ENCODE assay signal across 9 mouse cellular contexts in the genomic region with DNA sequence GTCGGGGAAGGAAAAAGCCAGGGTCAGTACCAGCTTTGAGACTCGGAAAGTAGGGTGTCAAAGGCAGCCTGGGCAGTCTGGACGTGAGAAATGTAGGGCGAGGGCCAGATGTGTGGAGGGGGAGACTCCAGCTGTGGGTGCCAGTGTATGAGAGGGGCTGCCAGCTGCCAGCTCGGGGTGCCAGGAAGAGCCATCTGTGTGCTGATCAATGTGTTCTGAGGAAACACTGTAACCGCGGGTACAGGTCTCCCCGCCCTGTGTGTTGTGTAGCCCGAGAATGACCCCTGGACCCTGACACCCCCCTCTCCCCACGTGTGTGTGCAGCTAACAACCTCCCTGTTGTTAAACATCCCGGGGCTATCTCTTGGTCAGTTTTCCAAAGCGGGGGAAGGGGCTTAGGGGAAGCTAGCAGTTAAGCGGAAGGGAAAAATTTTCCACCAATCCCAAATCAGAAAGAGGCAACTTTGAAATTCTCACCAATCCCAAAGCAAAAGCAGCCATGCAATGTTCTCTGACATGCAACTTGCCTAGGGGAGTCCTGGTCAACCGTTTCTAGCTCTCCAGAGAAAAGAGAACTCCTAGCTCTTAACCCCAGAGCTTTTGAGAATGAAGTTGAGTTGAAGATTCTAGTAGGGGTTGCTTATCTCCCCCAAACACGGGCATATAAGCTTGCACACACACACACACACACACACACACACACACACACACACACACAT. TPM values are rescaled to one million over a fixed set of nuclear protein-coding genes. Genes with fewer than 3 reads are reported as not detected.
DNase-seq lines count a peak whose midpoint lies in the region; ATAC-seq and TF ChIP-seq lines count a peak whose summit lies in the region.
"Had no signal": no experiment of that assay in that cellular context is flagged by ENCODE, and none has a peak within 500 bp of the region (broad histone marks: within the 10 kb centered on the region; RNA-seq: fewer than 3 reads in every experiment).

No protein-coding gene starts in this region.

- 4% methylated on average over 15 of the region's 15 CpGs for WGBS in embryonic facial prominence, embryonic 12.5 days
- 7% methylated on average over 15 of the region's 15 CpGs for WGBS in intestine, postnatal 0 days
- 6% methylated on average over 15 of the region's 15 CpGs for WGBS in small intestine, adult 2 months

- no peak for TF ChIP-seq CTCF in gastrocnemius, adult 2 months (IDR thresholded peaks at IDR 0.05)
- no peak for TF ChIP-seq CTCF in intestine, postnatal 0 days (IDR thresholded peaks at IDR 0.05; ENCODE audit: low read depth)
- no peak for TF ChIP-seq CTCF in small intestine, adult 2 months (IDR thresholded peaks at IDR 0.05; ENCODE audit: extremely low read depth, insufficient read length, insufficient replicate concordance, low read depth, low read length)

- H3K9me3 ChIP-seq in embryonic facial prominence, embryonic 12.5 days, result no peaks in the 10 kb centered on the region
- H3K9me3 ChIP-seq in intestine, postnatal 0 days (ENCODE audit: control insufficient read depth), result no peaks in the 10 kb centered on the region

- intact Hi-C loops in gastrocnemius, adult 2 months (cut with DNase I), result loop anchor here (2.0 kb wide), 1 partner anchor 83 kb away; no protein-coding TSS in a partner anchor
- intact Hi-C loops in left cerebral cortex, postnatal 10 days (cut with DNase I), result no loop called here

- TF ChIP-seq POLR2A in small intestine, adult 2 months (IDR thresholded peaks at IDR 0.05; ENCODE audit: low read depth, low read length), result no peak

- ATAC-seq in CD4-positive, CD25-positive, alpha-beta regulatory T cell, adult 4 months, result peak; percentile 30
- ATAC-seq in embryonic facial prominence, embryonic 12.5 days (ENCODE audit: insufficient number of reproducible peaks, insufficient read depth, low FRiP score, low TSS enrichment), result peak; percentile 45; the same call in 1 of the 2 replicates
- ATAC-seq in intestine, postnatal 0 days, result peak; percentile 46

- DNase-seq in gastrocnemius, adult 2 months, result no peak
- no peak for DNase-seq in gastrocnemius, adult 18-20 months (ENCODE audit: low spot score)
- no peak for DNase-seq in left cerebral cortex, postnatal 10 days (ENCODE audit: extremely low spot score in 1 of 2, low spot score in 2 of 2)
- DNase-seq in cerebellum, adult 8-10 months, result no peak

- H3K4me2 ChIP-seq in embryonic facial prominence, embryonic 12.5 days (replicated peaks), result peak overlapping the region; percentile 87
- peak overlapping the region; percentile 85 for H3K4me2 ChIP-seq in intestine, postnatal 0 days (replicated peaks; ENCODE audit: low read depth)

- peak overlapping the region; percentile 76 for H3K4me3 ChIP-seq in gastrocnemius, adult 2 months
- H3K4me3 ChIP-seq in embryonic facial prominence, embryonic 12.5 days, result peak overlapping the region; percentile 49
- H3K4me3 ChIP-seq in intestine, postnatal 0 days (ENCODE audit: low read depth, low read length), result peak overlapping the region; percentile 41
- peak overlapping the region; percentile 56 for H3K4me3 ChIP-seq in small intestine, adult 2 months (ENCODE audit: low read depth, low read length)

- H3K9ac ChIP-seq in embryonic facial prominence, embryonic 12.5 days, result peak overlapping the region; percentile 52
- no peak overlapping the region for H3K9ac ChIP-seq in intestine, postnatal 0 days (ENCODE audit: low read depth, low read length)

- H3K36me3 ChIP-seq in embryonic facial prominence, embryonic 12.5 days, result no peaks in the 10 kb centered on the region
- no peaks in the 10 kb centered on the region for H3K36me3 ChIP-seq in intestine, postnatal 0 days (ENCODE audit: control insufficient read depth, insufficient read depth)
- no peaks in the 10 kb centered on the region for H3K36me3 ChIP-seq in small intestine, adult 2 months (ENCODE audit: control insufficient read depth, insufficient read depth, low read length)

- H3K27me3 ChIP-seq in embryonic facial prominence, embryonic 12.5 days, result no peaks in the 10 kb centered on the region
- no peaks in the 10 kb centered on the region for H3K27me3 ChIP-seq in intestine, postnatal 0 days (replicated peaks; ENCODE audit: control insufficient read depth, insufficient read depth, low read length)
- H3K27me3 ChIP-seq in small intestine, adult 2 months (ENCODE audit: control insufficient read depth, insufficient read depth, low read length), result no peaks in the 10 kb centered on the region

- peak overlapping the region; percentile 97 for H3K27ac ChIP-seq in gastrocnemius, adult 2 months
- H3K27ac ChIP-seq in embryonic facial prominence, embryonic 12.5 days, result no peak overlapping the region
- H3K27ac ChIP-seq in intestine, postnatal 0 days (ENCODE audit: low read depth, low read length), result no peak overlapping the region
- H3K27ac ChIP-seq in small intestine, adult 2 months (ENCODE audit: insufficient read depth, low read depth, low read length), result no peak overlapping the region
- H3K27ac ChIP-seq: macrophage had no signal

- peaks cover 26% of the 10 kb centered on the region for H3K4me1 ChIP-seq in embryonic facial prominence, embryonic 12.5 days
- no peaks in the 10 kb centered on the region for H3K4me1 ChIP-seq in intestine, postnatal 0 days (replicated peaks; ENCODE audit: control insufficient read depth, insufficient read depth, low read length)
- peaks cover 3% of the 10 kb centered on the region; the same call in 1 of the 2 replicates for H3K4me1 ChIP-seq in small intestine, adult 2 months (ENCODE audit: control insufficient read depth, insufficient read depth, insufficient read length, low read length)

RNA-seq across cellular contexts. Expression of a gene that starts 0.6 kb away (rescaled TPM):
- 100 to 1,000 TPM; 223 to 228 TPM for total RNA-seq in gastrocnemius, adult 2 months (2021)
- 100 to 1,000 TPM; 125 to 221 TPM for total RNA-seq in gastrocnemius, adult 18-20 months (2021)
- polyA plus RNA-seq in CD4-positive, CD25-positive, alpha-beta regulatory T cell, adult 4 months (2017; shearing (Covaris generic)), result 1 to 10 TPM; 3.7 to 5.2 TPM
- polyA plus RNA-seq in embryonic facial prominence, embryonic 12.5 days (2016; fragmentation: Nextera tagmentation; extraction: Ambion mirVana), result 8.8 and 10.4 TPM in 2 replicates
- 9.7 and 10.4 TPM in 2 replicates for polyA plus RNA-seq in intestine, postnatal 0 days (2015; fragmentation: Nextera tagmentation; extraction: Ambion mirVana)
- polyA plus RNA-seq in small intestine, adult 2 months (2012; rRNA removed), result 12.0 and 17.7 TPM in 2 replicates
- total RNA-seq in left cerebral cortex, postnatal 10 days (2021), result 10 to 100 TPM; 58.2 to 64.0 TPM

RNA-seq across cellular contexts. Expression of a gene that starts 24.2 kb away (rescaled TPM):
- 1 to 10 TPM; 9.3 to 9.8 TPM for total RNA-seq in gastrocnemius, adult 2 months (2021)
- 10 to 100 TPM in 1 of 2 experiments, 1 to 10 TPM in 1; 7.9 to 10.5 TPM for total RNA-seq in gastrocnemius, adult 18-20 months (2021)
- polyA plus RNA-seq in CD4-positive, CD25-positive, alpha-beta regulatory T cell, adult 4 months (2017; shearing (Covaris generic)), result 100 to 1,000 TPM; 107 to 154 TPM
- polyA plus RNA-seq in embryonic facial prominence, embryonic 12.5 days (2016; fragmentation: Nextera tagmentation; extraction: Ambion mirVana), result 1.6 and 2.8 TPM in 2 replicates
- polyA plus RNA-seq in intestine, postnatal 0 days (2015; fragmentation: Nextera tagmentation; extraction: Ambion mirVana), result 4.6 and 4.9 TPM in 2 replicates
- 17.0 and 20.7 TPM in 2 replicates for polyA plus RNA-seq in small intestine, adult 2 months (2012; rRNA removed)
- 100 to 1,000 TPM; 704 to 725 TPM for total RNA-seq in left cerebral cortex, postnatal 10 days (2021)

RNA-seq across cellular contexts. Expression of a gene that starts 34.1 kb away (rescaled TPM):
- total RNA-seq in gastrocnemius, adult 2 months (2021), result not detected
- total RNA-seq in gastrocnemius, adult 18-20 months (2021), result not detected
- not detected for polyA plus RNA-seq in CD4-positive, CD25-positive, alpha-beta regulatory T cell, adult 4 months (2017; shearing (Covaris generic))
- polyA plus RNA-seq in embryonic facial prominence, embryonic 12.5 days (2016; fragmentation: Nextera tagmentation; extraction: Ambion mirVana), result 0.13 and 0.20 TPM in 2 replicates
- polyA plus RNA-seq in intestine, postnatal 0 days (2015; fragmentation: Nextera tagmentation; extraction: Ambion mirVana), result 0.05 TPM in 1 of 2 replicates, not detected in the other
- polyA plus RNA-seq in small intestine, adult 2 months (2012; rRNA removed), result 0.04 TPM in 2 replicates
- total RNA-seq in left cerebral cortex, postnatal 10 days (2021), result under 1 TPM in 1 of 2 experiments, not detected in 1; 0.17 TPM
- polyA plus RNA-seq: macrophage had no signal

RNA-seq across cellular contexts. Expression of a gene that starts 39.6 kb away (rescaled TPM):
- 1 to 10 TPM; 2.5 to 7.6 TPM for total RNA-seq in gastrocnemius, adult 2 months (2021)
- total RNA-seq in gastrocnemius, adult 18-20 months (2021), result 1 to 10 TPM; 3.9 to 5.4 TPM
- not detected for polyA plus RNA-seq in CD4-positive, CD25-positive, alpha-beta regulatory T cell, adult 4 months (2017; shearing (Covaris generic))
- polyA plus RNA-seq in embryonic facial prominence, embryonic 12.5 days (2016; fragmentation: Nextera tagmentation; extraction: Ambion mirVana), result 0.78 and 1.3 TPM in 2 replicates
- 5.4 and 6.0 TPM in 2 replicates for polyA plus RNA-seq in intestine, postnatal 0 days (2015; fragmentation: Nextera tagmentation; extraction: Ambion mirVana)
- polyA plus RNA-seq in small intestine, adult 2 months (2012; rRNA removed), result 6.4 and 7.0 TPM in 2 replicates
- total RNA-seq in left cerebral cortex, postnatal 10 days (2021), result 10 to 100 TPM; 11.2 to 12.1 TPM
- polyA plus RNA-seq: macrophage had no signal

RNA-seq across cellular contexts. Expression of a gene that starts 45.9 kb away (rescaled TPM):
- total RNA-seq in gastrocnemius, adult 2 months (2021), result 1 to 10 TPM in 1 of 2 experiments, under 1 TPM in 1; 0.71 to 1.4 TPM
- total RNA-seq in gastrocnemius, adult 18-20 months (2021), result 1 to 10 TPM in 1 of 2 experiments, under 1 TPM in 1; 0.43 to 1.9 TPM
- polyA plus RNA-seq in CD4-positive, CD25-positive, alpha-beta regulatory T cell, adult 4 months (2017; shearing (Covaris generic)), result not detected
- polyA plus RNA-seq in embryonic facial prominence, embryonic 12.5 days (2016; fragmentation: Nextera tagmentation; extraction: Ambion mirVana), result 0.19 and 0.33 TPM in 2 replicates
- 0.05 TPM in 1 of 2 replicates, not detected in the other for polyA plus RNA-seq in intestine, postnatal 0 days (2015; fragmentation: Nextera tagmentation; extraction: Ambion mirVana)
- polyA plus RNA-seq in small intestine, adult 2 months (2012; rRNA removed), result not detected in 2 replicates
- total RNA-seq in left cerebral cortex, postnatal 10 days (2021), result not detected
